Mouse (Mus musculus) CD4-positive naive resting alpha-beta T cell, adult 57 days (primary cell): ENCODE data around the gene Stpg2. TPM values are rescaled to one million over a fixed set of nuclear protein-coding genes. Genes with fewer than 3 reads are reported as not detected.

Source experiments
- total RNA-seq: library from RNA; stranded (reverse); gene quantifications from one replicate; pipeline ENCODE4 v1.2.4, GENCODE M21; 2023

Stpg2 gene
- total RNA-seq = 0.27 TPM

DNA sequence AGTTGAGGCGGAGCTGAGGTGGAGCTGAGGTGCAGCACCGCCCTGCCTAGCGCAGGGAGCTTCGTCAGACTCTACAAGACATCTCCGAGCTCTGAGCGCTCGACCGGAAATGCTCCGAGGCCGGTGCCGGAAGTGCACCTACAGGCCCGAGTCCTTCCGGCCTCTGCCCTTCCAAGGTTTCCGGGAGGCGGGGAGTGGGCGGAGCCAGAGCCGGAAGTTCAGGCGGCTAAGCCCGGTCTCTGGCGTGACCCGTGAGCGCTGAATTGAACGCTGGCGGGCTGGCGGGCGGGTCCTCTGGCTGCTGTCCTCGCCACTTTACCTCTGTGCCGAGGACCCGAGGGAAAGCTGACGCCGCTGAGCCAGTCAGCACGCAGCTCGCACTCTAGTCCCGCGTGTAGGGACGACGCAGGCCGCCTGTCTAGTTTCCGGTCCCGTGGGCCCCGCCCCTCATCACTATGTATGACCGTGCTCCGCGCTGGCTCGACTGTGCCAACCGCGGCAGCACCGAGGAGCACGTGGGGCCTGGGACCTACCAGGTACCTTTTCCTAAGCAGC is at the start of gene Stpg2:
Stpg2 (plus strand) TSS at position 251 of the 555 bp plus-strand sequence.

Other genes with a start within 250 kb of the Stpg2 start
- gene Rap1gds1, start 130.5 kb upstream of the Stpg2 start, total RNA-seq = 78.1 TPM